Mouse (Mus musculus) intestine, embryonic 15.5 days (tissue): ENCODE results near the gene Anapc16. TPM values are rescaled to one million over a fixed set of nuclear protein-coding genes. Genes with fewer than 3 reads are reported as not detected.
A peak's percentile ranks its signal among the peaks of the same experiment; 100 is the strongest.

Source experiments
- ATAC-seq: fragments of 200-750 bp; cut with Nextera tagmentation; 2 replicates; pipeline ENCODE4 v1.8.0; 2017; ENCODE audit warnings: moderate TSS enrichment, moderate library complexity
- H3K27ac ChIP-seq: fragments of 300-500 bp; sonication (generic); 2 replicates; pipeline ENCODE4 v1.5.1; 2015; ENCODE audit warnings: mild to moderate bottlenecking, inconsistent platforms
- H3K27me3 ChIP-seq: fragments of 300-500 bp; sonication (generic); replicated peaks from 2 replicates; pipeline ENCODE4 v1.6.1; 2015; ENCODE audit warnings: inconsistent platforms
- H3K36me3 ChIP-seq: fragments of 300-500 bp; sonication (generic); 2 replicates; pipeline ENCODE4 v1.6.1; 2015; ENCODE audit warnings: inconsistent platforms
- H3K4me1 ChIP-seq: fragments of 300-500 bp; sonication (generic); replicated peaks from 2 replicates; pipeline ENCODE4 v1.6.1; 2015; ENCODE audit warnings: inconsistent platforms
- H3K4me2 ChIP-seq: fragments of 300-500 bp; sonication (generic); replicated peaks from 2 replicates; pipeline ENCODE4 v1.6.1; 2015; ENCODE audit warnings: mild to moderate bottlenecking, inconsistent platforms
- H3K4me3 ChIP-seq: fragments of 300-500 bp; sonication (generic); replicated peaks from 2 replicates; pipeline ENCODE4 v1.5.1; 2015; ENCODE audit warnings: inconsistent platforms
- H3K9ac ChIP-seq: fragments of 300-500 bp; sonication (generic); 2 replicates; pipeline ENCODE4 v1.6.1; 2015; ENCODE audit warnings: inconsistent platforms
- H3K9me3 ChIP-seq: fragments of 300-500 bp; sonication (generic); 2 replicates; pipeline ENCODE4 v1.6.1; 2016; ENCODE audit warnings: inconsistent platforms
- WGBS: fragments of 180-500 bp; shearing (Covaris S2); methylation state at CpG from one replicate; pipeline ENCODE4 v1.1.7; 2015; 5-methylcytosine and 5-hydroxymethylcytosine counted together
- polyA plus RNA-seq: library from polyadenylated mRNA; unstranded; fragments of >200 nt; fragmentation: Nextera tagmentation; extraction: Ambion mirVana; gene quantifications from 2 replicates; pipeline ENCODE4 v1.2.1, GENCODE M21; 2015

Gene Anapc16
- polyA plus RNA-seq, 1 experiment from 2014 or later, result 101 TPM

- Histone ChIP-seq H3K4me2 (no peak overlapping the region), H3K4me3 (no peak overlapping the region), H3K27ac (peak overlapping the region; percentile 68), H3K36me3 (no peaks in the 10 kb centered on the region), H3K4me1 (peaks cover 36% of the 10 kb centered on the region), H3K27me3 (no peaks in the 10 kb centered on the region), H3K9me3 (no peaks in the 10 kb centered on the region), H3K9ac (no peak overlapping the region)
- no peak for ATAC-seq
- WGBS, result 73% methylated on average over 8 of the region's 8 CpGs
Observed at GRCm38 (mm10) chr10:59965788-59966187, 37.1 kb downstream of the Anapc16 start.

GRCm38 (mm10) chr10:59965362-59965695 lies 37.6 kb downstream of the Anapc16 start:
- ATAC-seq, result 0 out of 2 replicates have a peak, but pooled peaks have one; percentile 4
- peak overlapping the region; percentile 68 for H3K27ac ChIP-seq
- no peaks in the 10 kb centered on the region for H3K36me3 ChIP-seq
- H3K27me3 ChIP-seq, result no peaks in the 10 kb centered on the region
- no peak overlapping the region for H3K9ac ChIP-seq
- H3K4me3 ChIP-seq, result no peak overlapping the region
- peaks cover 32% of the 10 kb centered on the region for H3K4me1 ChIP-seq
- peak overlapping the region; percentile 47; the same call in 1 of the 2 replicates for H3K4me2 ChIP-seq
- 33% methylated on average over 9 of the region's 9 CpGs for WGBS
- no peaks in the 10 kb centered on the region for H3K9me3 ChIP-seq

GRCm38 (mm10) chr10:59964504-59965361 lies 38.2 kb downstream of the Anapc16 start:
- Histone ChIP-seq H3K9me3 (no peaks in the 10 kb centered on the region), H3K27me3 (no peaks in the 10 kb centered on the region), H3K4me3 (no peak overlapping the region), H3K9ac (no peak overlapping the region), H3K36me3 (no peaks in the 10 kb centered on the region), H3K4me1 (peaks cover 27% of the 10 kb centered on the region), H3K27ac (peak overlapping the region; percentile 68), H3K4me2 (peak overlapping the region; percentile 47)
- peak; percentile 48 for ATAC-seq
- 6% methylated on average over 22 of the region's 23 CpGs for WGBS

GRCm38 (mm10) chr10:59963609-59964008 lies 39.3 kb downstream of the Anapc16 start:
- no peak overlapping the region for H3K4me3 ChIP-seq
- H3K27me3 ChIP-seq, result no peaks in the 10 kb centered on the region
- peaks cover 24% of the 10 kb centered on the region for H3K4me1 ChIP-seq
- WGBS, result 64% methylated on average over 2 of the region's 2 CpGs
- ATAC-seq, result peak; percentile 39; the same call in 1 of the 2 replicates
- H3K27ac ChIP-seq, result peak overlapping the region; percentile 68; the same call in 1 of the 2 replicates
- H3K4me2 ChIP-seq, result no peak overlapping the region
- H3K9me3 ChIP-seq, result no peaks in the 10 kb centered on the region
- H3K36me3 ChIP-seq, result no peaks in the 10 kb centered on the region
- H3K9ac ChIP-seq, result no peak overlapping the region

GRCm38 (mm10) chr10:59959517-59959916 lies 43.4 kb downstream of the Anapc16 start:
- no peaks in the 10 kb centered on the region for H3K9me3 ChIP-seq
- no peak overlapping the region for H3K9ac ChIP-seq
- H3K27me3 ChIP-seq, result 0 out of 2 replicates have a peak, but pooled peaks cover 2% of the 10 kb centered on the region
- H3K4me2 ChIP-seq, result no peak overlapping the region
- H3K36me3 ChIP-seq, result no peaks in the 10 kb centered on the region
- no peak for ATAC-seq
- H3K27ac ChIP-seq, result no peak overlapping the region
- 74% methylated on average over 12 of the region's 12 CpGs for WGBS
- H3K4me3 ChIP-seq, result no peak overlapping the region
- H3K4me1 ChIP-seq, result peaks cover 13% of the 10 kb centered on the region

- H3K4me2 ChIP-seq, result no peak overlapping the region
- H3K36me3 ChIP-seq, result no peaks in the 10 kb centered on the region
- H3K4me1 ChIP-seq, result peaks cover 6% of the 10 kb centered on the region; the same call in 1 of the 2 replicates
- no peaks in the 10 kb centered on the region for H3K9me3 ChIP-seq
- 59% methylated on average over 5 of the region's 5 CpGs for WGBS
- H3K4me3 ChIP-seq, result no peak overlapping the region
- no peak overlapping the region for H3K27ac ChIP-seq
- no peak overlapping the region for H3K9ac ChIP-seq
- 0 out of 2 replicates have a peak, but pooled peaks cover 2% of the 10 kb centered on the region for H3K27me3 ChIP-seq
- no peak for ATAC-seq
Observed at GRCm38 (mm10) chr10:59958458-59958857, 44.5 kb downstream of the Anapc16 start.

GRCm38 (mm10) chr10:59957171-59958149 lies 45.5 kb downstream of the Anapc16 start:
- Histone ChIP-seq H3K4me2 (0 out of 2 replicates have a peak overlapping the region, but pooled peaks have one; percentile 2), H3K9ac (no peak overlapping the region), H3K4me1 (peaks cover 10% of the 10 kb centered on the region), H3K27ac (no peak overlapping the region), H3K4me3 (no peak overlapping the region), H3K27me3 (0 out of 2 replicates have a peak, but pooled peaks cover 2% of the 10 kb centered on the region), H3K9me3 (no peaks in the 10 kb centered on the region), H3K36me3 (no peaks in the 10 kb centered on the region)
- WGBS, result 30% methylated on average over 25 of the region's 25 CpGs
- ATAC-seq, result no peak

GRCm38 (mm10) chr10:59956681-59957080 lies 46.3 kb downstream of the Anapc16 start:
- Histone ChIP-seq H3K27me3 (0 out of 2 replicates have a peak, but pooled peaks cover 2% of the 10 kb centered on the region), H3K9me3 (no peaks in the 10 kb centered on the region), H3K4me3 (no peak overlapping the region), H3K4me1 (peaks cover 15% of the 10 kb centered on the region), H3K4me2 (no peak overlapping the region), H3K36me3 (no peaks in the 10 kb centered on the region), H3K9ac (no peak overlapping the region), H3K27ac (no peak overlapping the region)
- no peak for ATAC-seq
- WGBS, result 63% methylated on average over 5 of the region's 5 CpGs

- no peak overlapping the region for H3K4me2 ChIP-seq
- H3K27me3 ChIP-seq, result 0 out of 2 replicates have a peak, but pooled peaks cover 2% of the 10 kb centered on the region
- no peaks in the 10 kb centered on the region for H3K9me3 ChIP-seq
- H3K9ac ChIP-seq, result no peak overlapping the region
- no peak for ATAC-seq
- no peak overlapping the region for H3K4me3 ChIP-seq
- no peak overlapping the region for H3K27ac ChIP-seq
- peaks cover 31% of the 10 kb centered on the region for H3K4me1 ChIP-seq
- 26% methylated on average over 7 of the region's 7 CpGs for WGBS
- H3K36me3 ChIP-seq, result no peaks in the 10 kb centered on the region
Observed at GRCm38 (mm10) chr10:59953564-59954039, 49.3 kb downstream of the Anapc16 start.

GRCm38 (mm10) chr10:59952781-59953563 lies 50.0 kb downstream of the Anapc16 start:
- peaks cover 34% of the 10 kb centered on the region for H3K4me1 ChIP-seq
- WGBS, result 35% methylated on average over 16 of the region's 16 CpGs
- peak overlapping the region; percentile 88 for H3K27ac ChIP-seq
- H3K27me3 ChIP-seq, result 0 out of 2 replicates have a peak, but pooled peaks cover 2% of the 10 kb centered on the region
- H3K9me3 ChIP-seq, result no peaks in the 10 kb centered on the region
- ATAC-seq, result no peak
- no peaks in the 10 kb centered on the region for H3K36me3 ChIP-seq
- H3K4me3 ChIP-seq, result peak overlapping the region; percentile 74
- peak overlapping the region; percentile 62; the same call in 1 of the 2 replicates for H3K9ac ChIP-seq
- peak overlapping the region; percentile 84 for H3K4me2 ChIP-seq

GRCm38 (mm10) chr10:59952152-59952780 lies 50.7 kb downstream of the Anapc16 start:
- H3K27me3 ChIP-seq, result 0 out of 2 replicates have a peak, but pooled peaks cover under 1% of the 10 kb centered on the region
- H3K4me1 ChIP-seq, result peaks cover 33% of the 10 kb centered on the region
- no peaks in the 10 kb centered on the region for H3K9me3 ChIP-seq
- peak overlapping the region; percentile 62 for H3K9ac ChIP-seq
- peak overlapping the region; percentile 74 for H3K4me3 ChIP-seq
- peak overlapping the region; percentile 88 for H3K27ac ChIP-seq
- 0 out of 2 replicates have a peak, but pooled peaks have one; percentile 3 for ATAC-seq
- H3K36me3 ChIP-seq, result no peaks in the 10 kb centered on the region
- peak overlapping the region; percentile 84 for H3K4me2 ChIP-seq
- WGBS, result 1% methylated on average over 31 of the region's 31 CpGs
